Mouse (Mus musculus) intestine, embryonic 14.5 days (tissue): ENCODE measurements around the gene Ttc32. TPM values are rescaled to one million over a fixed set of nuclear protein-coding genes. Genes with fewer than 3 reads are reported as not detected.

Source experiments
- ATAC-seq: fragments of 200-750 bp; cut with Nextera tagmentation; replicated peaks from 2 replicates; pipeline ENCODE4 v1.8.0; 2017; ENCODE audit warnings: low read depth, moderate number of reproducible peaks, moderate TSS enrichment, moderate library complexity; ENCODE audit not compliant: low FRiP score, low TSS enrichment
- DNase-seq: peaks from one replicate; pipeline ENCODE4 v3.0.0-alpha.2; 2018; ENCODE audit warnings: low spot score
- H3K27ac ChIP-seq: fragments of 300-500 bp; sonication (generic); 2 replicates; pipeline ENCODE4 v1.5.1; 2014; ENCODE audit warnings: low read depth, mild to moderate bottlenecking, control low read depth
- H3K27me3 ChIP-seq: fragments of 300-500 bp; sonication (generic); replicated peaks from 2 replicates; pipeline ENCODE4 v1.6.1; 2014; ENCODE audit warnings: low read length, control low read depth; ENCODE audit not compliant: control insufficient read depth, insufficient read depth
- H3K36me3 ChIP-seq: fragments of 300-500 bp; sonication (generic); 2 replicates; pipeline ENCODE4 v1.6.1; 2014; ENCODE audit warnings: low read length, control low read depth; ENCODE audit not compliant: control insufficient read depth, insufficient read depth
- H3K4me1 ChIP-seq: fragments of 300-500 bp; sonication (generic); replicated peaks from 2 replicates; pipeline ENCODE4 v1.6.1; 2014; ENCODE audit warnings: low read length, control low read depth, mixed read lengths; ENCODE audit not compliant: control insufficient read depth, insufficient read depth
- H3K4me2 ChIP-seq: fragments of 300-500 bp; sonication (generic); 2 replicates; pipeline ENCODE4 v1.6.1; 2014; ENCODE audit warnings: low read length
- H3K4me3 ChIP-seq: fragments of 300-500 bp; sonication (generic); 2 replicates; pipeline ENCODE4 v1.5.1; 2014; ENCODE audit warnings: low read depth, low read length, control low read depth, mixed read lengths
- H3K9ac ChIP-seq: fragments of 300-500 bp; sonication (generic); 2 replicates; pipeline ENCODE4 v1.6.1; 2014; ENCODE audit warnings: mild to moderate bottlenecking, low read length
- H3K9me3 ChIP-seq: fragments of 300-500 bp; sonication (generic); 2 replicates; pipeline ENCODE4 v1.6.1; 2016; ENCODE audit warnings: low read length, control low read depth; ENCODE audit not compliant: control insufficient read depth
- WGBS: fragments of 180-500 bp; shearing (Covaris S2); extraction: QIAGEN DNeasy Blood & Tissue Kit; methylation state at CpG from one replicate; pipeline ENCODE4 v1.1.7; 2014; 5-methylcytosine and 5-hydroxymethylcytosine counted together
- polyA plus RNA-seq: library from polyadenylated mRNA; unstranded; fragments of >200 nt; fragmentation: Nextera tagmentation; extraction: Ambion mirVana; gene quantifications from 2 replicates; pipeline ENCODE4 v1.2.1, GENCODE M21; 2014

Gene Ttc32
- polyA plus RNA-seq, 1 experiment from 2014 or later = 25.6 TPM

DNA sequence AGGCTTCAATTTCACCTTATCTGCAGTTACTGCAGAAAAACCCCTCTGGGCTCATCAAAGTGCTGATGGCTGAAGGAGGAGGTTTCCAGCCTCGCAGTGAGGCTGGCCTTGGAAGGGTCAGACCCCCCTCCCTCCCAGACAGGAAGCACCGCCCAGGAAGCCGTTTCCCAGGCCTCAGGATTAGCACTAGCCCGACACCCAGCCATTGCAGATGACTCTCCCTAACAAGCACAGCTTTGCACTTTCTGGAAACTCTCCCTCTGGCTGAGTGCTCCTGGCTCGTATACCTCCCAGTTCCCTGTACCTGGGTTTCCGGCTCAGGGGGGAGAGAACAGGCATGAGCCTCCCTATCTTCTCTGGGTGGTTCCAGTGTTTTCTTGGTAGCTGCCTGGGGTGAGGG is 21.0 kb downstream of the Ttc32 start:
- no peak for DNase-seq
- WGBS = 22% methylated on average over 6 of the region's 6 CpGs
- Histone ChIP-seq H3K4me3 (no peak overlapping the region), H3K9ac (no peak overlapping the region), H3K4me1 (0 out of 2 replicates have a peak, but pooled peaks cover 5% of the 10 kb centered on the region), H3K9me3 (no peaks in the 10 kb centered on the region), H3K27ac (no peak overlapping the region), H3K4me2 (no peak overlapping the region), H3K27me3 (no peaks in the 10 kb centered on the region), H3K36me3 (no peaks in the 10 kb centered on the region)
- no peak for ATAC-seq

DNA sequence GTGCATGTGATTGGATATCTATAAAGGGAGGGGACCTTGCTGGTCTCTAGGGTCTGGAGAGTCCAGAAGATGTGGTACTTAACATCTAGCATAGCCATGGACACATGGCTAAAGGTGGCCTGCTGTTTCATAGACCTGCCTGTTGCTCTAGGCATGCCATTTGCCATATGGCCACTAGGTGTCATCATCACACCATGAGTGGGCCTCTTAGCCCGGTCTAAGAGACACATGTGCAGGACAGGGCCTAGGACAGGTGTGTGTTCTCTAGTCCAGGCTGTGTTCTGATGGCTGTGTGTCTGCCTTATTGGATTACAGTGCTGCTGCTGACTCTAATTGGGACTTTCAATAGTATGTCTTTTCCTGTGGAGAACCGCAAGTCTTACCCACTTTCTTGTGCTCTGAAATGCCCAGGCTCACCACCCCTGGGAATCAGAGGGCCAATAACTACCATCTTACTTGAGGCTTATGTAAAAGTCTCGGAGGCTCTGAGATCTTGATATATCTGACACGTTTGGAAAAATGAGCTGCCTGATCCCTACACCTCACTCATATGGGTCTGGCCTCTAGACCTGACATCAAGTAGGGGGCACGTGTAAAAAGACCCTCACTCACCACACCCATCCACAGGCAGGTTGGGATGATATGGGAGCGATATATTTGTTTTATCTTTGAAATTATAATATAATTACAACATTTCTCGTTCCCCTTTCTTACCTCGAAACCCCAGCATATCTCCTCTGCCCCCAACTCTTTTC is 22.5 kb downstream of the Ttc32 start:
- H3K9me3 ChIP-seq = no peaks in the 10 kb centered on the region
- WGBS = 62% methylated on average over 8 of the region's 8 CpGs
- H3K36me3 ChIP-seq = no peaks in the 10 kb centered on the region
- H3K27ac ChIP-seq = no peak overlapping the region
- DNase-seq = peak; percentile 91
- H3K4me3 ChIP-seq = no peak overlapping the region
- no peak overlapping the region for H3K9ac ChIP-seq
- ATAC-seq = peak; percentile 89
- H3K4me2 ChIP-seq = no peak overlapping the region
- 0 out of 2 replicates have a peak, but pooled peaks cover 5% of the 10 kb centered on the region for H3K4me1 ChIP-seq
- H3K27me3 ChIP-seq = no peaks in the 10 kb centered on the region

GRCm38 (mm10) chr12:9053345-9053744 is 23.5 kb downstream of the Ttc32 start:
- 0 out of 2 replicates have a peak, but pooled peaks cover 5% of the 10 kb centered on the region for H3K4me1 ChIP-seq
- no peaks in the 10 kb centered on the region for H3K27me3 ChIP-seq
- H3K9me3 ChIP-seq = no peaks in the 10 kb centered on the region
- DNase-seq (no peak), ATAC-seq (no peak)
- no peaks in the 10 kb centered on the region for H3K36me3 ChIP-seq
- 49% methylated on average over 7 of the region's 7 CpGs for WGBS
- no peak overlapping the region for H3K27ac ChIP-seq
- H3K4me3 ChIP-seq = no peak overlapping the region
- H3K4me2 ChIP-seq = no peak overlapping the region
- no peak overlapping the region for H3K9ac ChIP-seq

GRCm38 (mm10) chr12:9054012-9054411 is 24.2 kb downstream of the Ttc32 start:
- H3K4me3 ChIP-seq = no peak overlapping the region
- DNase-seq = no peak
- H3K27me3 ChIP-seq = no peaks in the 10 kb centered on the region
- H3K4me2 ChIP-seq = no peak overlapping the region
- H3K9me3 ChIP-seq = no peaks in the 10 kb centered on the region
- 0 out of 2 replicates have a peak, but pooled peaks cover 5% of the 10 kb centered on the region for H3K4me1 ChIP-seq
- H3K9ac ChIP-seq = no peak overlapping the region
- WGBS = 71% methylated on average over 2 of the region's 2 CpGs
- ATAC-seq = no peak
- no peaks in the 10 kb centered on the region for H3K36me3 ChIP-seq
- H3K27ac ChIP-seq = no peak overlapping the region

GRCm38 (mm10) chr12:9055269-9055668 is 25.5 kb downstream of the Ttc32 start:
- 36% methylated on average over 11 of the region's 11 CpGs for WGBS

DNA sequence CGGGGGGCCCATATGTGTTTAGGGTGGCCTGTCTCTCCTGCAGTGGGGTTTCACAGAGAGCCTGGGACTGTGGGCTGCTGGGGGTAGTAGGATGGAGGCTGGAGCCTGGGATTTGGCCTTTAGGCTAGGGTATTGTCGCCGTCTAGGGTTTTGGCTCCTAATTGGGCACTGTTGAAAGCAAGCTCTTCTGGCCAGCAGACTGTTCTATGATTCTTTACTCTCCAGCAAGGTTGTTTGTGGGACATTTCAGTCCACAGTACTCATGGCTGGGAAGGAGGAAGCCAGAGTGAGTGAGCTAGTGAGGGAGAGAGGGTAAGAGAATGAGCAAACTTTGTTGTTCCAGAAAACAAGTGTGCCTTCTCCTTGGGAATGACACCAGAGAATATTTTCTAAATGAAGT is 29.7 kb downstream of the Ttc32 start:
- Histone ChIP-seq H3K27me3 (no peaks in the 10 kb centered on the region), H3K4me1 (0 out of 2 replicates have a peak, but pooled peaks cover 5% of the 10 kb centered on the region), H3K27ac (no peak overlapping the region), H3K4me2 (no peak overlapping the region), H3K9me3 (no peaks in the 10 kb centered on the region), H3K9ac (no peak overlapping the region), H3K4me3 (no peak overlapping the region), H3K36me3 (no peaks in the 10 kb centered on the region)
- 85% methylated on average over 3 of the region's 3 CpGs for WGBS
- no peak for ATAC-seq
- no peak for DNase-seq

More at GRCm38 (mm10) chr12:9055269-9055668, 25.5 kb downstream of the Ttc32 start:
- no peaks in the 10 kb centered on the region for H3K36me3 ChIP-seq
- H3K4me1 ChIP-seq = 0 out of 2 replicates have a peak, but pooled peaks cover 5% of the 10 kb centered on the region
- no peak overlapping the region for H3K9ac ChIP-seq
- ATAC-seq = no peak
- H3K4me2 ChIP-seq = no peak overlapping the region
- no peak for DNase-seq
- H3K27ac ChIP-seq = no peak overlapping the region
- H3K27me3 ChIP-seq = no peaks in the 10 kb centered on the region
- no peak overlapping the region for H3K4me3 ChIP-seq
- H3K9me3 ChIP-seq = no peaks in the 10 kb centered on the region

- ATAC-seq = no peak
- Histone ChIP-seq H3K4me1 (0 out of 2 replicates have a peak, but pooled peaks cover 5% of the 10 kb centered on the region), H3K4me3 (no peak overlapping the region), H3K27me3 (no peaks in the 10 kb centered on the region), H3K27ac (no peak overlapping the region), H3K36me3 (no peaks in the 10 kb centered on the region), H3K9me3 (no peaks in the 10 kb centered on the region), H3K9ac (no peak overlapping the region), H3K4me2 (no peak overlapping the region)
- no peak for DNase-seq
- WGBS = 84% methylated on average over 9 of the region's 9 CpGs
These were observed 30.2 kb downstream of the Ttc32 start for GRCm38 (mm10) chr12:9059965-9060364.

DNA sequence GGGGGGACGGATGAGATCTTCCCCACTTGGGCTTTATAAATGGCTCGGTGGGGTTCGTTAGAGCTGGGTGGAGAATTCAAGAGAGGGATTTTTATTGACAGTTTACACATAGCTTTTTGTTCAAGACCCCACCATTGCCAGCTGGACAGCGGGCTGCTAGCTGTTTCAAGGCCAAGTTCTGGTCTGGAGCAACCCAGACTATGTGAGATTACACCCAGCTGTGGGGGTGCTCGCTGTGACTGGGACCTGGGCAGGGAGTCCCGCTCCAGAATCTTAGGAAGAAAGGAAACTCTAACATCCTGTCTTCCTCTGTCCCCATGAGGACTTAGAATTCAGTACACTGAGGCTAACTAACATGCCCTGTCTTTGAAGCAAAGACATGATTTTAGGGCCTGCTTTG is 33.8 kb downstream of the Ttc32 start:
- ATAC-seq = no peak
- H3K36me3 ChIP-seq = no peaks in the 10 kb centered on the region
- H3K4me2 ChIP-seq = no peak overlapping the region
- H3K4me1 ChIP-seq = no peaks in the 10 kb centered on the region
- H3K27me3 ChIP-seq = no peaks in the 10 kb centered on the region
- no peak overlapping the region for H3K27ac ChIP-seq
- DNase-seq = no peak
- H3K4me3 ChIP-seq = no peak overlapping the region
- WGBS = 80% methylated on average over 6 of the region's 6 CpGs
- H3K9ac ChIP-seq = no peak overlapping the region
- H3K9me3 ChIP-seq = peaks cover 2% of the 10 kb centered on the region; the same call in 1 of the 2 replicates

- DNase-seq (no peak), ATAC-seq (no peak)
- Histone ChIP-seq H3K27me3 (no peaks in the 10 kb centered on the region), H3K4me1 (no peaks in the 10 kb centered on the region), H3K27ac (no peak overlapping the region), H3K36me3 (no peaks in the 10 kb centered on the region), H3K9ac (no peak overlapping the region), H3K9me3 (peaks cover 2% of the 10 kb centered on the region; the same call in 1 of the 2 replicates), H3K4me3 (no peak overlapping the region), H3K4me2 (no peak overlapping the region)
- WGBS = 87% methylated on average over 1 of the region's 1 CpGs
These were observed 41.3 kb downstream of the Ttc32 start for GRCm38 (mm10) chr12:9071058-9071457.
